Mouse (Mus musculus) brown adipose tissue, adult 24 weeks (tissue): ENCODE data around the gene Lmnb2. TPM values are rescaled to one million over a fixed set of nuclear protein-coding genes. Genes with fewer than 3 reads are reported as not detected.

Source experiments
- polyA plus RNA-seq: library from polyadenylated mRNA; stranded (reverse); fragments of >200 nt; gene quantifications from 2 replicates; pipeline ENCODE4 v1.2.4, GENCODE M21; 2012; ENCODE audit not compliant: missing spikeins, insufficient read depth, insufficient read length

The Lmnb2 gene
- polyA plus RNA-seq, 1 experiment = 1.9 TPM

Other genes with a start within 250 kb of the Lmnb2 start
- 313 and 519 TPM in 2 replicates for gene Mknk2, start 240.1 kb downstream of the Lmnb2 start, polyA plus RNA-seq
- 5.2 and 12.0 TPM in 2 replicates for gene Mob3a, start 216.3 kb downstream of the Lmnb2 start, polyA plus RNA-seq
- 2.5 and 5.0 TPM in 2 replicates for gene Izumo4, start 216.1 kb downstream of the Lmnb2 start, polyA plus RNA-seq
- gene Ap3d1, start 176.0 kb downstream of the Lmnb2 start, polyA plus RNA-seq = 35.0 and 40.9 TPM in 2 replicates
- gene Dot1l, start 163.0 kb downstream of the Lmnb2 start, polyA plus RNA-seq = 11.5 and 15.8 TPM in 2 replicates
- gene Sf3a2, start 120.0 kb downstream of the Lmnb2 start, polyA plus RNA-seq = 12.1 and 15.3 TPM in 2 replicates
- 30.2 and 40.5 TPM in 2 replicates for gene Plekhj1, start 119.6 kb downstream of the Lmnb2 start, polyA plus RNA-seq
- gene Amh, start 113.0 kb downstream of the Lmnb2 start, polyA plus RNA-seq = not detected in 2 replicates
- 2.4 and 4.9 TPM in 2 replicates for gene Jsrp1, start 104.7 kb downstream of the Lmnb2 start, polyA plus RNA-seq
- 447 and 892 TPM in 2 replicates for gene Oaz1, start 91.6 kb downstream of the Lmnb2 start, polyA plus RNA-seq
- gene Lingo3, start 74.2 kb downstream of the Lmnb2 start, polyA plus RNA-seq = not detected in 2 replicates
- gene Lsm7, start 63.0 kb downstream of the Lmnb2 start, polyA plus RNA-seq = 55.6 and 61.3 TPM in 2 replicates
- 8.7 and 14.0 TPM in 2 replicates for gene Sppl2b, start 63.0 kb downstream of the Lmnb2 start, polyA plus RNA-seq
- gene Tmprss9, start 46.4 kb downstream of the Lmnb2 start, polyA plus RNA-seq = not detected in 2 replicates
- gene Timm13, start 17.3 kb downstream of the Lmnb2 start, polyA plus RNA-seq = 319 and 342 TPM in 2 replicates
- gene Gadd45b, start 11.8 kb upstream of the Lmnb2 start, polyA plus RNA-seq = 7.2 and 10.3 TPM in 2 replicates
- gene Gng7, start 96.7 kb upstream of the Lmnb2 start, polyA plus RNA-seq = 6.4 and 9.0 TPM in 2 replicates
- gene Diras1, start 107.4 kb upstream of the Lmnb2 start, polyA plus RNA-seq = not detected in 2 replicates
- 7.0 and 12.1 TPM in 2 replicates for gene Slc39a3, start 119.2 kb upstream of the Lmnb2 start, polyA plus RNA-seq
- gene Sgta, start 141.9 kb upstream of the Lmnb2 start, polyA plus RNA-seq = 130 and 139 TPM in 2 replicates
- 7.0 and 11.3 TPM in 2 replicates for gene Thop1, start 151.8 kb upstream of the Lmnb2 start, polyA plus RNA-seq
- not detected in 2 replicates for gene Creb3l3, start 180.6 kb upstream of the Lmnb2 start, polyA plus RNA-seq
- gene Map2k2, start 187.7 kb upstream of the Lmnb2 start, polyA plus RNA-seq = 64.4 and 88.3 TPM in 2 replicates
- 28.4 and 29.6 TPM in 2 replicates for gene Zbtb7a, start 217.0 kb upstream of the Lmnb2 start, polyA plus RNA-seq
- gene Pias4, start 249.7 kb upstream of the Lmnb2 start, polyA plus RNA-seq = 10.3 and 13.4 TPM in 2 replicates